Mouse (Mus musculus) layer of hippocampus, adult 18-20 months (tissue): Measurements from ENCODE around the gene Wnt11. TPM values are rescaled to one million over a fixed set of nuclear protein-coding genes. Genes with fewer than 3 reads are reported as not detected.
A peak's percentile ranks its signal among the peaks of the same experiment; 100 is the strongest.

Experiments used
- DNase-seq, 2 experiments: peaks; one replicate each; pipeline ENCODE4 v3.0.0; 2022; ENCODE audit warnings: low spot score in 2 of 2
- total RNA-seq, 2 experiments: library from RNA; stranded (reverse); gene quantifications; 2 replicates each; pipeline ENCODE4 v1.2.3; 2021

Gene Wnt11
- total RNA-seq, 2 experiments from 2014 or later: 1.5 to 2.3 TPM

- DNase-seq: no peak
These were observed 6.9 kb upstream of the Wnt11 start for GRCm38 (mm10) chr7:98828052-98828451.

DNA sequence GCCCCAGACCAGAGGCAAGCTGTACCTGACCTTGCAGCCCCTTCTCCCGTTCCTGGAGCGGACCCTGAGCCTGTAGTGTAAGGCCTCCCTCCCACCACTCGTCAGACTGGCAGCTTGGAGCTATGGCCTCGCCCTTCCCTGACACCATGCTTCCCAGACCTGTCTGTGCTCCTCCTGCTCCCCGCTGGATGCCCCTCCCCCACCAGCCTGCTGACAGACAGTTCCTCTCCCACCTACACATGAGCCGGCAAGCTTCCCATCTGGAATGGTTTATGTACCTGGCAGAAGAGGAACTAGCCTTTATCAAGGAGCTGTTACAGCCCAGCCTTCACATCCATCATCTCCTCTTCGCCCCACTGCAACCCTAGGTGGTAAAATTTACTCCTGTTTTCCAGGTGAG lies 6.0 kb upstream of the Wnt11 start:
- DNase-seq: no peak

- DNase-seq: no peak
These were observed 3.6 kb upstream of the Wnt11 start for GRCm38 (mm10) chr7:98831290-98831689.

DNA sequence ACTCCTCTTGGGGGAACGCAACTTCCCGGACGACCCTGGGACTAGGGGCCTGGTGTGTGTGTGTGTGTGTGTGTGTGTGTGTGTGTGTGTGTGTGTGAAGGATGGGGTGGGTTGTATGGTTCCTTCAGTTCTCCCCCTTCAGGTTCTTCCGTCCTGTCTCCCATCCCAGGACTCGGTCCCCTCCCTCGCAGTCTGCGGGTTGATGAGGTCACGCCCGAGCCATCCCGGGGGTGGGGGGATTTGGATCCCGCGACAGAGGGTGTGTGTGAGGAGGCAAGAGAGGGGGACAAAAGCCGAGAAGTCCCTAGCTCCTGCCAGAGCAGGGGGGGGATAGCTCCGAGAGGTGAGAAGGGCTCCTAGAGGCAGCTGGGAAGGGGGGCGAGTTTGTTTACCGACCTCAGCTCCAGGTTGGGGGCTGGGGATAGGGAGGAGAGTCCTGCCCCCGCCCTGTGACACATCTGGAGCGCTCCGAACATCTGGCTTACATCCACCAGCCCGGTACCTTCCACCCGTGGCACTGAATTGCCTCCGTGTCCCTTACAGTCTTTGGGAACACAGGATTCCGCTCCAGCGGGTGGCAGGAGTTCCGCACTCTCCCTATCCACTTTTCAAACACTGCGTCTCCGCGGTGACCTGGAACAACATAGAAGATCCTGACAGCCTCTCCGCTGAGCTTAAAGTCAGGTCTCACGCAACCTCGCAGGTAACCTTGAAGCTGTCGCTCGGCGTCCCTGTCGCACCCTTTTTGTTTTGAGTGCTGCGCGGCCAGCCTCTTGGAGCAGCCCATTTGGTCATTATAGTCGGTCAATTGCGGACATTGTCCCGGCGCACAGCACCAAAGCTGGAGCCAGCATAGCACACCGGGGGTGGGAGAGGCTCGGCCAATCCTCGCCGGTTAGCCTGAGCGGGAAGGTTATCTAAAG lies 868 bp downstream of the Wnt11 start:
- no peak for DNase-seq

- peak in 1 of 2 experiments; percentile 44 for DNase-seq
These were observed 1.7 kb downstream of the Wnt11 start for GRCm38 (mm10) chr7:98836646-98837045.

DNA sequence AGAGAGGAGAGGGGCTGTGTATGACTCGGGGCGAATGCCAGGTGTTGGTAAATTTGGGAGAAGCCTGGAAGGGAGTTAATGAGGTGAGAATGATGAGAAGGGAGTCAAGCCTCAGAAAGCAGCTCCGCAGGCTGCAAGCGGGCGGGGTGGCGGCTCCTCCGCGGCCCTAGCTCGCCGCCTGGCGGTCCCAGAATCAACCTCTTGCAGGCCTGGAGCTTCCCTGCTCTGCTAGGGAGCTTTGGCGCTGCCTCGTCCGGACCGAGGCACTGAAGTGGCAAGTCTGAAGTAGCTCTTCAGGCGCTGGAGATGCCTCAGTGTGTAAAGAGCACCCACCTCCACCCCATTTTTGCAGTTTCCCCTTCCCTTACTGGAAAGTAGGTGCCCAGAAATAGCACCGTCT lies 3.0 kb downstream of the Wnt11 start:
- peak; percentile 67 to 86 for DNase-seq

GRCm38 (mm10) chr7:98838729-98839141 lies 3.8 kb downstream of the Wnt11 start:
- no peak for DNase-seq

- no peak for DNase-seq
These were observed 4.4 kb downstream of the Wnt11 start for GRCm38 (mm10) chr7:98839312-98839711.

DNA sequence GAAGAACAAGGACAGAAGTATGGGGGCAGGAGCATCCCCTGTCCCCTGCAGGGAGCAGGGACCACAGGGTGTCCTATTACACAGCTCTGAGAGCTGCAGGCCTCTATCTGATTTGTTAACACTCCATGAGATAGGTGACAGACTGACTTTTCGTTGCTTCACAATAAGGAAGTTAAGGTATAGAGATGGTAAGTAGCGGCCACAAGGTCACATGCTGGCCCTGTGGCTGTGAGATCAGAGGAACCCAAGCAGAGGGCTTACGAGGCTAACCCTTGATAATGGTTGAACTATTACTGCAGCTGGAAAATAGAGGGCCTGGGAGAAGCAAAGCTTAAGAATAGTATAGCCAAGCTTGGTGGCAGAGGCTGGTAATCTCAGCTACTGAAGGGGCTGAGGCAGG lies 5.9 kb downstream of the Wnt11 start:
- no peak for DNase-seq

- DNase-seq: no peak
These were observed 6.9 kb downstream of the Wnt11 start for GRCm38 (mm10) chr7:98841802-98842201.

- DNase-seq: no peak
These were observed 8.1 kb downstream of the Wnt11 start for GRCm38 (mm10) chr7:98842997-98843396.

GRCm38 (mm10) chr7:98843649-98844048 lies 8.7 kb downstream of the Wnt11 start:
- DNase-seq: no peak

- DNase-seq: no peak
These were observed 14.2 kb downstream of the Wnt11 start for GRCm38 (mm10) chr7:98848899-98849640.

- no peak for DNase-seq
These were observed 15.5 kb downstream of the Wnt11 start for GRCm38 (mm10) chr7:98850388-98850787.

- DNase-seq: no peak
These were observed 16.3 kb downstream of the Wnt11 start for GRCm38 (mm10) chr7:98851220-98851619.

GRCm38 (mm10) chr7:98852950-98853650 lies 18.2 kb downstream of the Wnt11 start:
- no peak for DNase-seq

GRCm38 (mm10) chr7:98853806-98854205 lies 18.9 kb downstream of the Wnt11 start:
- no peak for DNase-seq

DNA sequence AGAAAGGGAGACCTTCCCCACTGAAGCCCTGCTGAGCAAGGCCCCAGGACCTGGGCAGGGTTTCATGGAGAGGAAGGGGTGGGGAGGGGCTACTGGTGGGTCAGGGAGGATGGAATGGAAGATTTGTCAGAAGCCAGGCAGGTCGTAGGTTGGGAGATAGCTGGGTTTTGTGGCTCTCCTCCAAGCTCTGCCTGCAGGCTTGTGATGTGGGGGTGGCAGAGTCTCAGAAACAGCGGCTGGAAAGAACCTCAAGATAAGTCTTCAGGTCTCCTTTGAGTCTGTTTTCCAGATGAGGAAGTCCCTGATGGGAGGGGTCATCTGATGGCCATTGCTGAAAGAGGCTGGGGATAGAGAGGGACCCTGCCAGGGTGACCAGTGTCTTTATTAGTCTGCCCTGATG lies 20.5 kb downstream of the Wnt11 start:
- DNase-seq: no peak

DNA sequence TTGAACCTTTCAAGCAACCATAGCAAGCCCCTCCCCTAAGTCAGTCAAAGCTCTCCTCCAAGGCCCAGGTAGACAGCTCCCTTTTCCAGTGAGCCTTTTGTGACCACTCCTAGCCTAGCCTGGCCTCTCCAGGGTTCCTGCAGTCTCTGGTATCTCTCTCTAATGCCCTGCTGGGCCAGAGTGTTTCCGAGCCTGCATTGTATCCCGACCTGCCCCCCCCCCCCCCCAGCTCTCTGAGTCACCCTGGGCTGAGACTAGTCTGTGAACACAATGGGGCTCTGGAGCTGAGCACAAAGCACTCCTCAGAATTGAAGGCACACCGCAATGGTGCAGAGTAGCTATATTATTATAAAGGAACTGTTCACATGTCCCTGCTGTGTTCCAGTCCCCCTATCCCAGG lies 21.2 kb downstream of the Wnt11 start:
- DNase-seq: no peak

GRCm38 (mm10) chr7:98857094-98857493 lies 22.2 kb downstream of the Wnt11 start:
- no peak for DNase-seq

DNA sequence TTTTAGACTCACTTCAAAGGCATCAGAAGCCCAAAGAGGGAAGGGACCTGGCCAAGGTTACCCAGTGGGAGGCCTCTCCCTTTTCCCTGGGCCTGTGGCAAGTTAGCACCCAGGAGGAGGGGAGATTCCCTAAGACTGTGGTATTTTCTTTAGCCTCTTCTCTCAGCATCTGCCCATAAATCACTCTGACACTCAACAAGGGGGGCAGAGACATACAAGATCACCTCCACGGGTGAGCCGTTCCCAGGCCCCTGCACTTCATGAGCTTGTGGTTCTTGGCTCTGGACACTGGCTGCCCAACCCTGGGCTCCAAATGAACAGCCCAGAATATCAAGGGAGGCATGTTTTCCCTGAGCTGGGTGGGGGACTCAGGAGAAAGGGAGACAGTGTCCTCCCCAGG lies 26.1 kb downstream of the Wnt11 start:
- DNase-seq: no peak

DNA sequence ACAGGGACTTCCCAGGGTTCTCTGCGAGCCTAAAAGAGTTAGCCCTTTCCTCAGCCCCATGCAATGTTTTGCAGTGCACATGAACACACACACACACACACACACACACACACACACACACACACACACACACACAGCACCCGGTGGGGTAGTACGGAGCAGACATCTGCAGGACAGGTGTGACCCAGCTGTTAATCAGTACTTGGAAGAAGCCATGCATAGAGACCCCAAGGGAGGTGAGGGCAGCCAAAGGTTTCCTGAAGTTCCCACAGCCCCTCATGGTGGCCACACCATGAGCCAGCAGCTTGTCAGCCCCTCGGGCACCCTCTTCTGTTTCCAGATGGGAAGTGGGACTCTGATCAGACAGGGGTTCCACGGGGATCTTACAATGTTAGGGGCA lies 28.1 kb downstream of the Wnt11 start:
- no peak for DNase-seq
